Mouse (Mus musculus): Measurements from ENCODE around the gene Sac3d1. TPM values are rescaled to one million over a fixed set of nuclear protein-coding genes. Genes with fewer than 3 reads are reported as not detected.

Sac3d1 gene
- 31.8 and 35.1 TPM in 2 replicates for polyA plus RNA-seq (2012; rRNA removed)

DNA sequence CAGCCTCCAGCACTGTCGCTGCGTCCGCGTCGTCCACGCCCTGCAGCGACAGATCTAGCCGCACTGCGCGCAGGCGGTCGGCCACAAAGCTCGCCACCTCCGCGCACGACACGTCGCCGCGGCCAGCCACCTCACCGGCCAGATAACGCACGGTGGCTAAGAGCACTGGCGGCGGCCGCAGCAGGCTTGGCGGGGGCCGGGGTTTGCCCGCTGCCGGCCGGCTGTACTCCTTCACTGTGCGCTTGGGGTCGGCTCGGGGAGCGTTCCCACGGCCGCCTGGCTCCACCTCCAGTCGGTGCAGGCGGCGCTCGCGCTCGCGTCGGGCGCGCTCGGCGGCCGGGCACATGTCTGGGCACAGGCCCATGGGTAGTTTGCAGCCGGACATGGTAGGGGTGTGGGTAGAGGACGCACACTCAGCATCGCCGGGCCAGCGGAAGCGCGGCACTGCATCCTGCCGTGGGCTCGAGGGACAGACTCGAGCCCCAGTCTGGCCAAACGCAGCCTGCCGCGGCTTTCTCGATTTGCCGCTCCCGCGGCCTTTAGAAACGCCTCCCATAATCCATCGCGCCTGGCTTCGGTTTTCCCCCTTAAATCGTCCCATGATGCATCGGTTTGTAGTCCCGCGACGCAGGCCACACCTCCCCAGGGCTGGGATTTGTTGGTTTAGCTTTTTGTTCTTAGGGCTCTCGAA, at the start of gene Sac3d1:
Sac3d1 (minus strand) TSS at position 665 of the 691 bp plus-strand sequence.
- Histone ChIP-seq H3K4me3 (ENCODE audit: insufficient read depth, low read length) (peak within 1 kb of the TSS; percentile 51), H3K4me1 (ENCODE audit: control insufficient read depth, insufficient read depth, low read length) (no peaks in the 10 kb centered on the region), H3K27ac (ENCODE audit: insufficient read depth, low read length) (peak within 1 kb of the TSS; percentile 85)
- peak; percentile 81 for TF ChIP-seq POLR2A (IDR thresholded peaks at IDR 0.05; ENCODE audit: extremely low read depth, insufficient read depth, low read length)
- TF ChIP-seq CTCF (IDR thresholded peaks at IDR 0.05; ENCODE audit: extremely low read depth, insufficient read depth, low read length), result no peak

DNA sequence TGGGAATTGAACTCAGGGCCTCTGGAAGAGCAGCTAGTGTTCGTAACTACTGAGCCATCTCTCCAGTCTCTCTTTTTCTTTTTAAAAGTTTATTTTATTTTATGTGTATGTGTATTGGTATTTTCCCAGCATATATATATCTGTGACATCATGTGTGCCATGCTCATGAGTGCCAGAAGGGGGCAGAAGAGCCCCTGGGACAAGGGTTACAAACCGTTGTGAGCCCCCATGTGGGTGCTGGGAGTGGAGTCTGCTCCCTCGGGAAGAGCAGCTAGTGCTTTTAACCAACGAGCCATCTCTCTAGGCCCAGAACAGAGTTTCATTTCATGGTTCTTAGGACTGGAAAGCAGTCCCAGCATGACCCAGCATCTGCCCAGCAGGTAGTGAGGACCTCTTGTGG, 48.3 kb upstream of the Sac3d1 start:
- Histone ChIP-seq H3K4me1 (ENCODE audit: control insufficient read depth, insufficient read depth, low read length) (no peaks in the 10 kb centered on the region), H3K27ac (ENCODE audit: insufficient read depth, low read length) (no peak overlapping the region), H3K4me3 (ENCODE audit: insufficient read depth, low read length) (no peak overlapping the region)
- TF ChIP-seq CTCF (IDR thresholded peaks at IDR 0.05; ENCODE audit: extremely low read depth, insufficient read depth, low read length), result no peak
- no peak for TF ChIP-seq POLR2A (IDR thresholded peaks at IDR 0.05; ENCODE audit: extremely low read depth, insufficient read depth, low read length)

DNA sequence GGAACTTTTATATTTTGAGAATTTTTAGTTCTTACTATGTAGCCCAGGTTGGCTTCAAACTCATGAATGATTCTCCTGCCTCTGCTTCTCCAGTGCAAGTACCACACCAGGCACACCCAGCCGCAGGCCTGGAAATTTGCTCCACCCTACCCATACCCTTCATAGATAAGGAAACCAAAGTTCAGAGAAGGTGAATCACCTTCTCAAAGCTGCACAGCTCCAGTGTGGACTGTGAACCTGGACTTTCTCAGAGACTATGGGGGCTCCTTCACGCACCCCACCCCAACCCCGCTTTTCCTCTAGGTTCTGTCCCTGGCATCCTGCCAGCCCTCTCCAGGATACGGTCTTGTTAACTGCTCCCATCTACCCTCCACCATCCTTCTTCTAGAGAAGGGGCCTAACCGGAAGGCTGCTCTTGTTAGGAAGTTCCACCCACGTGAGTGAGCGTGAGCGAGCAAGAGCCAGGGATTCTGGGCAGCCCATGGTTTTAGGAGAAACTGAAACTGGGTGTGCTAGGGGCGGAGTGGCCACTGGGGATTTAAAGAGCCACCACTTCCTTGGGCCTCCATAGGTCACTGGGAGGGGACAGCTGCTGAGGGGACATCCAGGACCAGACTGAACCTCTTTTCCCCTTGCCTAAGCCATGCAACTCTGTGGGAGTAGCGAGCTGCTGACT, 45.6 kb upstream of the Sac3d1 start:
- no peak for TF ChIP-seq CTCF (IDR thresholded peaks at IDR 0.05; ENCODE audit: extremely low read depth, insufficient read depth, low read length)
- no peak for TF ChIP-seq POLR2A (IDR thresholded peaks at IDR 0.05; ENCODE audit: extremely low read depth, insufficient read depth, low read length)

DNA sequence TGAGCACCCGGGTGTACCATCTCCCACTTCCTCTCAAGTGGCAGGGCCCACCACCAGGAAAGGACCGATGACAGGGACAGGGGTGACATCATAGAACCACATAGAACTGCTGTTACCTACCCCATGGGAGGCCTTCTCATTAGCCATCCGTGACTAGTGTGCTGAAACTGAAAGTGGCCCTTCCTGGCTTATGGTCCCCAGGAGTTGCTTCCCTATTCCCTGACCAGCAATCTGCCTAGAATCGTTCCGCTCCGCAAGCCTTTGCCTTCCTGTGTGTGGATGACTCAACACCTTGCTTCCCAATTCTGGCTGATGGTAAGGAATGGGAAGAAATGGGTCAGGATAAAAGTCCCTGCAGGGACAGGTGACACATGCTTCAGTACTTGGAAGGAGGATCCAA, 38.8 kb upstream of the Sac3d1 start:
- no peak overlapping the region for H3K27ac ChIP-seq (ENCODE audit: insufficient read depth, low read length)
- H3K4me1 ChIP-seq (ENCODE audit: control insufficient read depth, insufficient read depth, low read length), result no peaks in the 10 kb centered on the region
- H3K4me3 ChIP-seq (ENCODE audit: insufficient read depth, low read length), result no peak overlapping the region
- TF ChIP-seq POLR2A (IDR thresholded peaks at IDR 0.05; ENCODE audit: extremely low read depth, insufficient read depth, low read length), result no peak
- TF ChIP-seq CTCF (IDR thresholded peaks at IDR 0.05; ENCODE audit: extremely low read depth, insufficient read depth, low read length), result no peak

More for the DNA sequence above, 45.6 kb upstream of the Sac3d1 start:
- H3K4me1 ChIP-seq (ENCODE audit: control insufficient read depth, insufficient read depth, low read length), result no peaks in the 10 kb centered on the region
- no peak overlapping the region for H3K27ac ChIP-seq (ENCODE audit: insufficient read depth, low read length)
- no peak overlapping the region for H3K4me3 ChIP-seq (ENCODE audit: insufficient read depth, low read length)

DNA sequence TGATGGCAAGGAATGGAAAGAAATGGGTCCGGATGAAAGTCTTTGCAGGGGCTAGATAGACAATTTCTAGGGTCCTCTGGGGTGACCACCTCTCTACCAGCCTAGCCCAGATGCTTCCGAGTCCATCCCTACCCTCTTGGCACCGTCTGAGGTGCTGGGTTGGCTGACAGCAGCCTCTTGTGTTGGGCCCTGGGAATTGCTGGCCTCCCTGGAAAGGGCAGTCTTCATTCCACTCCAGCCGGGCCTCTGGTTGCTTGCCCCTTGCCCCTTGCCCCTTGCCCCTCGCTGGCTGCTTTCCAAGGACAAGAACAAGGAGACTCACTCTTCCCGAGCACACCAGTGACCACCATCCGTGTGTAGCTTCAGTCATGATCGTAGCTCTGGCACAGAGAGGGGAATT, 37.9 kb upstream of the Sac3d1 start:
- Histone ChIP-seq H3K4me3 (ENCODE audit: insufficient read depth, low read length) (no peak overlapping the region), H3K27ac (ENCODE audit: insufficient read depth, low read length) (no peak overlapping the region), H3K4me1 (ENCODE audit: control insufficient read depth, insufficient read depth, low read length) (no peaks in the 10 kb centered on the region)
- TF ChIP-seq CTCF (IDR thresholded peaks at IDR 0.05; ENCODE audit: extremely low read depth, insufficient read depth, low read length), result 0 out of 2 replicates have a peak, but pooled peaks have one; percentile 3
- no peak for TF ChIP-seq POLR2A (IDR thresholded peaks at IDR 0.05; ENCODE audit: extremely low read depth, insufficient read depth, low read length)

DNA sequence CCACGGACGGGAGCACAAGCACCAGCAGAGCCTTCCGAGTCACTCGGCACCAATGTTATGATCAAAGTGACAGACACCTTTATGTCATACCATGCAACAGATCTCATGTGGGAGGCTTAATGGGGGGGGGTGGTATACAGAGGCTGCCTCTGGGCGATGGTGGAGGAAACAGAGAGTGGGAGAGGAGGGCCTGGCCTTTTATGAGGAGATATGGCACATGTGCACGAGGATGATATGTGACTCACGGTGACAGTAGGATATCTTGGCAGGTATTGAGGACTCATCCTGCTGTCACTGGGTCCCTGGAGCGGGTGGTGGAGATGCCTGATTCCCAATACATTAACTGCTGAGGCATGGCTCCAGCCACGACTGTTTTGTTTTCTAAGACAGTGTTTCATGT, 36.7 kb upstream of the Sac3d1 start:
- no peak overlapping the region for H3K27ac ChIP-seq (ENCODE audit: insufficient read depth, low read length)
- no peak overlapping the region for H3K4me3 ChIP-seq (ENCODE audit: insufficient read depth, low read length)
- TF ChIP-seq CTCF (IDR thresholded peaks at IDR 0.05; ENCODE audit: extremely low read depth, insufficient read depth, low read length) (no peak), POLR2A (IDR thresholded peaks at IDR 0.05; ENCODE audit: extremely low read depth, insufficient read depth, low read length) (no peak)
- H3K4me1 ChIP-seq (ENCODE audit: control insufficient read depth, insufficient read depth, low read length), result no peaks in the 10 kb centered on the region

DNA sequence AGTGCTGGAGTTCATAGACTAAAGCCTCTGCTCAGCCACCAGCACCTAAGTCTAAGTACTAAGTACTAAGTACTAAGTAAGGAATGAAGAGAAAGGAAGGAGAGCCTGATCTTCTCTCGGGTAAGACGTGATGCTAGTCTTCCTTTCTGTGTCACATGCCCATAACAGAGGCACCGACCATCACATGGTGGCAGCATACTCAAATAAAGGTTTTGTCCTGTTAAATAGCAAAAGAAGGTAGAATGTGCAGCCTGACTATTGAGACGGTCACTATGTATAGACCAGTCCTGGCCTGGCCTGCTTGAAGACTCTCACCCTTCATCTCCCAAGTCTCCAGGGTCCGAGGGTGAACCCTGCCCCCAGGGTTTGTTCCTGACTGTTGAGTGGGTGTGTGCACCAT, 26.4 kb upstream of the Sac3d1 start:
- peaks cover 2% of the 10 kb centered on the region; the same call in 1 of the 2 replicates for H3K4me1 ChIP-seq (ENCODE audit: control insufficient read depth, insufficient read depth, low read length)
- H3K27ac ChIP-seq (ENCODE audit: insufficient read depth, low read length), result no peak overlapping the region
- no peak overlapping the region for H3K4me3 ChIP-seq (ENCODE audit: insufficient read depth, low read length)
- TF ChIP-seq POLR2A (IDR thresholded peaks at IDR 0.05; ENCODE audit: extremely low read depth, insufficient read depth, low read length), result no peak
- no peak for TF ChIP-seq CTCF (IDR thresholded peaks at IDR 0.05; ENCODE audit: extremely low read depth, insufficient read depth, low read length)

DNA sequence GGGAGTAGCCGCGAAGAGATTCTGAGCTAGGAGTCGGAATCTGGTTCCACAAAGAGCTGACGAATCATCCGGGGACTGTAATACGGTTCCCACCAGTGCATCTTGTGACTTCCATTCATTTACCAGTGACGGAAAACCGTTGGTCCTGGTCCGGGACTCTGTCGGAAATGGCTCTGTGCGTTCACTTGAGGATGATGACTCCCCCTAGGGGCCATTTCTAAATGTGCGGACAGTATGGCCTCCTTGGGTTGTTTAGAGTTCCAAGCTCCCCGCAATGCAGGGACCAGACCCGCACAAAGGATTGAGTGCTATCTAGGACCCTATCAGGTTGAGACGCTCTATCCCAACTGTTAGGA, 22.9 kb upstream of the Sac3d1 start, which contains the start of gene Arl2:
Arl2 (minus strand) TSS at position 155 of the 356 bp plus-strand sequence.
- TF ChIP-seq POLR2A (IDR thresholded peaks at IDR 0.05; ENCODE audit: extremely low read depth, insufficient read depth, low read length) (no peak; the same call in 1 of the 2 replicates), CTCF (IDR thresholded peaks at IDR 0.05; ENCODE audit: extremely low read depth, insufficient read depth, low read length) (peak; percentile 50)
- Histone ChIP-seq H3K27ac (ENCODE audit: insufficient read depth, low read length) (peak within 1 kb of the TSS; percentile 98), H3K4me3 (ENCODE audit: insufficient read depth, low read length) (peak within 1 kb of the TSS; percentile 77), H3K4me1 (ENCODE audit: control insufficient read depth, insufficient read depth, low read length) (peaks cover 3% of the 10 kb centered on the region; the same call in 1 of the 2 replicates)

DNA sequence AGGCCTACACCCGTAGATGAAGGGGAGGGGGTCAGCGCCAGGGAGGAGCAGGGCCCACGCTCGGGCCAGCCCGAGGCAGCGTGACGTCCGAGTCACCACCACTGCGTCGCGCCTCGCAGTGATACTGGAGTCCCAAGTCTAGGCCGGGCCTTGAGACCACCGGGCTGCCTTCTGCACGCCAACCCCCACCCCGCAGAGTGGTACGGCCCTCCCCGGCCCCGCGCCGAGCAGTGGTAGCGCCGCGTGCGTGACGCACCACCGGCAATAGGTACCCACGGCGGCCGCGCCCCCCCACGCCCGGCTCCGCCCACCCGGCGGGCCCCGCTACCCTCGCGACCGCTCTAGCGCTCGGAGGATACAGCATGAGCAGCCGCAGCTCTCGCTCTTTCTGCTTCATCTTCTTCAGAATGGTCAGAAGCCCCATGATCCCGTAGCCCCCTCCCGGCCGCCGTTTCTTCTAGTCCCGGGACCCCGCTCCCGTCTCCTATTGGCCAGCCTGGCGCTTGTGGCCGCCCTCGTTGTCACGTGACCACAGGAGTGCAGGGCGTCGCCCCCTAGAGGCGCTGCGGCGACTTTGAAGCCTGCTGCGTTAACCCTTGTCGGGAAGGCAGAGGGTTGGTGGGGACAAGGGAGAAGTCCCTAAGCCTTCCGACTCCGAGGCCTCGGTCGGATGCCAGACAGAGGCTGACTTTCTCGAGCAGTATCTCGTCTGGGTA, 22.4 kb upstream of the Sac3d1 start, which contains the start of gene Batf2:
Batf2 (plus strand) TSS at position 306 of the 716 bp plus-strand sequence.
- peak within 1 kb of the TSS; percentile 98 for H3K27ac ChIP-seq (ENCODE audit: insufficient read depth, low read length)
- H3K4me1 ChIP-seq (ENCODE audit: control insufficient read depth, insufficient read depth, low read length), result peaks cover 3% of the 10 kb centered on the region; the same call in 1 of the 2 replicates
- TF ChIP-seq POLR2A (IDR thresholded peaks at IDR 0.05; ENCODE audit: extremely low read depth, insufficient read depth, low read length) (0 out of 2 replicates have a peak, but pooled peaks have one; percentile 41), CTCF (IDR thresholded peaks at IDR 0.05; ENCODE audit: extremely low read depth, insufficient read depth, low read length) (peak; percentile 47)
- H3K4me3 ChIP-seq (ENCODE audit: insufficient read depth, low read length), result peak within 1 kb of the TSS; percentile 77
